Mouse (Mus musculus) T-helper 1 cell (primary cell): ENCODE measurements around the gene Cabin1.
"Not testable (repeated sequence)": the region's sequence is repeated elsewhere in the genome, so short reads cannot be mapped to it uniquely, and the experiment has no call there.

ENCODE experiments used
- in situ Hi-C: fragments of 300-600 bp; cut with MboI, MseI; formaldehyde crosslinking; loops from one replicate; pipeline ENCODE4 v1.15.1; 2025; ENCODE audit warnings: high pct_unique_total_duplicates

Cabin1 gene

DNA sequence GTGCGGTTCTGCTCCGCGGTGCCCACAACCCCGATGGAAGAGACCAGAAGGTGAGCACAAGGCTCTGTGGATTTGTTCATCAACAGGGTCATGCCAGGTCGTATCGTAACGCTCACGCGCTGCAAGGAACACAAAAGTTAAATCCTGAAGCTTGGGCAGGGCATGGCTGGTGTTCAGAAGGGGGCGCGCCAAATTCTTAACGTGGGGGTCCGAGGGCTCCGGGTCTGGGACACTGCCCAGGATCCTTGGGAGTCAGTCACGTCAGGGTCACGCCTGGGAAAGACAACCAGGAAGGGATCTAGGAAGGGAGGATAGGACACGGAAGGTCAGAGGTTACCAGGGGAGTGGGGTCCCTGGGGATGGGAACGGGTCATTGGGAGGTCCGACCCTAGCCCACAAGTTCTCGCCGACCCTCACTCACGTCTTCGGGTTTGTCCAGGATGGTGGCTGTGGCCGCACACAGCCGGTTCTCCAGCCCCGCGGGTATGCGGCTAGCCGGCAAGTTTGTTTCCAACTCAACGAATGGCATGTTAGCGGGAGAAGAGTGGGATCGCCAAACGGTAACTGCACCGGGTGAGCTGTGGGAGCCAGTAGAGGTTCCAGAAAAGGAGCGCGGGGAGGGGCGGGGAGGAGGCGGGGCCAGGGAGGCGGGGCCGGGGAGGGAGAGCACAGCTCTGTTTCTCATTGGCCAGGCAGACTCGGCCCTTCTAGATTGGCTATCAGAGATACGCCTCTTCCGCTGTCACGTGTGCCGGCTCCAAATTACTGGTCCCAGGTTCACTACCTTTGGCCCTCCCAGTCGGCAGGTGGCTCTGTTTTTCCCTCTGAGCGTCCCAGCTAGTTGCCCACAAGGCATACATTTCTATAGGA, 8.9 kb upstream of the Cabin1 start, which contains the start of gene Ddt:
TSS of gene Ddt (minus strand) at position 620 of the 870 bp plus-strand sequence.
- in situ Hi-C loops, result no loop called here

DNA sequence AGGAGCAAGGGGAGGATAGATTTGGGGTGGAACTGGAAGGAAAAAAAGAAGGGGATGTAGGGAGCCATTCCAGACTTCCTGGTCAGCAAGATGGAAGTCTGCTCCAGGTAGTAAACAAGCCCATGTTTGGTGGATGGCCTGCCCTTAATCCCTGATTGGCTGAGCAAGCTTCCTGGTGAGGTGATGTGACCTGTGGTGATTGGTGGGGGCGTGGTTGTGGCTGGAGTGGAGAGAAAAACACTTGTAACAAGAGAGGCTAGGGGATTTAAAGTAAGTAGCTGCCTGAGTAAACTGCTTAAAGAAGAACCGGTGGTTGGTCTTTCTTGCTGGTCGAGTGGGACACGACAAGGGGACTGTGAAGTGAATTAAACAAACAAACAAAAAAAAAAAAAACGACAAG, 3.6 kb upstream of the Cabin1 start:
- in situ Hi-C loops, result not testable (repeated sequence)

DNA sequence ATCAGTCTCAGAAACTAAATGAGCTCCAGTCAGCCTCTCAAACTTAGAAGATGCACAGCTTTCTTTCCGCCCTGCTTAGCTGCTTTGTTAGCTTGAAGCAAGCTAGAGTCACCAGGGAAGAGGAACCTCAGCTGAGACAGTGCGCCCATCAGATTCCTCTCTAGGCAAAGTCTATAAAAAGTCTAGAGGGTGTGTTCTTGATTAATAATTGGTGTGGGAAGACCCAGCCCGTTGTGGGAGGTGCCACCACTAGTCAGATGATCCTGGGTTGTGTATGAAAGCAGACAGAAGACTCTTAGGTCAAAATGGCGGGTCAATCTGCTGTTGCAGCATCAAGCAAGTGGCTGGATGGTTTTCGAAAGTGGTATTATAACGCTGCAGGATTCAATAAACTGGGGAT, 2.7 kb upstream of the Cabin1 start:
- in situ Hi-C loops, result no loop called here

DNA sequence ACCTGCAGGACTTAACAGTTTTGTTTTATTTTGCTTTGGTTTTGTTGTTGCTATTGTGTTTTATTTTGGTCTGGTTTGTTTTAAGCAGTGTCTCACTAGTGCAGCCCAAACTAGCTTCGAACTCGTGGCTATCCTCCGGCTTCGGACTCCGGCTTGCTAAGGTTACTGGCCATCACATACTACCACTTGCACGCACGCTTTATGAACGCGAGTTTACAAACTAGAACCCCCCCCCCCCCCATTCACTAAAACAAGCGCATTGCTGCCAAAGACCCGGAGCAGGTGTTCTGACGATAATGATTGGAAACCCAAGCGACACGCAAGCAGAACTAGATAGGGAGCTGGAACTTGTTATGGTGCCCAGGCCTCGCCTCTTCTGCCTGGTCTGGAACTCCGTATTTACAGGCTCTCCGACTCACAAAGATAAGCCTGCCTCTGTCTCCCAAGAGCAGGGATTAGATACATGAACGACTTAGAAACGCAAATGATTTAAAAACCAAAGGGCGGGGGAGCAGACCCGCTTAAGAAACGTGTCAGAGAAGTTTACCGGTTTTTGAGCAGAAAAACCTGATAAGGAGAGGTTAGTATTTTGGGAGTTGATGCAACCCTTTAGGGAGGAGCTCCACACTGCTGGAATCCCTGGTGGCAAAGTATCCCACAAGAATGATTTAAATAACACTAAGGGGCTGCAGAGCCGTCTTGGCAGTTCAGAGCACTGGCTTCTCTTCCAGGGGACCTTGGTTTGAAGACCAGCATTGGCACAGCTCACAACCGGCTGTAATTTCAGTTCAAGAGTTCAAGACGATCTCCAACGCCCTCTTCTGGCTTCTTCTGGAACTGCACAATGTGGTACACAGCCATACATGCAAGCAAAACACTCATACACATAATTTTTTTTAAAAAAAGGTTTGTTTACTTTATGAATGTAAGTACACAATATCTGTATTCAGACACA, 655 bp upstream of the Cabin1 start:
- in situ Hi-C loops, result no loop called here

DNA sequence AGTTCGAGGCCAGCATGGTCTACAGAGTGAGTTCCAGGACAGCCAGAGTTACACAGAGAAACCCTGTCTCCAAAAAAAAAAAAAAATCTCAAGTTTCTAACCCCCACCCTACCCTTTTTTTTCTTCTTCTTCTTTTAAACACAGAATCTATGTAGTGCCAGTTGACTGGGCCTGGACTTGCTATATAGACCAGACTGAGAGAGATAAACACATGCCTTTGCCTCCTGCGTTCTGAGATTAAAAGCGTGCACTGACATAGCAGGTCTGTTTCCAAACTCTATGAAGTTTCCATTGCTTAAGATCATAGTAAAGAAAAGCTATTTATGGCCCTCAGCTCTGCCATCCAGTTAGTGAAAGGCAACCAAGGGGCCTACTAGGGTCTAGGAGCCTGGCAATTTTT, 1.7 kb downstream of the Cabin1 start:
- in situ Hi-C loops, result no loop called here

DNA sequence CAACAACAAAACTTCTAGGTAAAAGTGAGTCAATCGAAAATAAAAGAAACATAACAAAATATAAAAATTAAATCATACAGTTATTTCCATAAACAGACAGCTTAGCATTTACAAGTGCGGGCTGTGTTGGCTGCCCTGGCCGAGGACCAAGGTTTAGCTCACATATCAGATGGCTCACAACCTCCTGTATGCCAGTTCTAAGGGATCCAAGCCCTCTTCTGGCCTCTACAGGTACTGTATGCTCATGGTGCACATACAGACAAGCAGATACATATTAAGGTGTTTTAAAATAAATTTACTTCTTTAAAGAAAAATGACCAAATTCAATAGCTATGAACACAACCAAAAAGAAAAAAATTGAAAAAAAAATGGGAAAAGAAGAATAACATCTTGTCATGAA, 3.8 kb downstream of the Cabin1 start:
- in situ Hi-C loops, result no loop called here

DNA sequence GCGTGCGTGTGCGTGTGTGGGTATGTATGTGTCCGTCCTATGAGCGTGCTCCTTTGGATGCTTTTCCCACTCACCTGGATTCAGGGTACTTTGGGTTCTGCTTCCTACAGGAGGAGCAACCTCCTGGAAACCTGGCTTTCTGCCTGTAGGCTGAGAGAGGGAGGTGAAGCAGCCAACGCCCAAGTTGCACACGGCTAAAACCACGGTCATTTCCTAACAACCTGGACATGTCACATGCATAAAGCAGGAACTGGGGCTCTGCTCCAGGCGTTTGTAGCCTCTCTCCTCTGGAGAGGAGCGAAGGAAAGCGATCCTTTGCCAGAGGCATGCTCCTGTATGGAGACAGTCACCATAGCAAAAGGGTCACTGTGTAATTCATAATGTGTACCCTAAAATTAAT, 7.4 kb downstream of the Cabin1 start:
- in situ Hi-C loops, result loop anchor here (5.0 kb wide), 1 partner anchor 71 kb away; no protein-coding TSS in a partner anchor

DNA sequence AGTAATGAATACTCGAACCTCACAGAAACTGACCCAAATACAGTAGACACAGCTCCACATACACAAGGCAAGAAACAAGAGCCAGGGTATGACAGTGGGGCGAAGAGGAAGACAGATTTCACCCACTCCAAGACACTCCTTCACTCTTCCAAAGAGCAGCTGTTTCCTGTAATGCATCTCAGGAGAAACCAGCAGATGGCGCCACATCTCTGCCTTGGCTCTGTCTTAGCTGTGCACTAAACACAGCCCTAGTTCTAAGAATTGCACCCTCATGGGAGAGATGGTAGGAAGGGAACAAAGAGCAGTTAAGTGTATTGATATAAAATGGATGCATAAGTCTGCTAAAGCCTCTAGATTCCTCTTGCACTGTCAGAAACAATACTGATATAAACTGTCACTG, 20.1 kb downstream of the Cabin1 start:
- in situ Hi-C loops, result loop anchor here (5.0 kb wide), 1 partner anchor 113 kb away; no protein-coding TSS in a partner anchor

DNA sequence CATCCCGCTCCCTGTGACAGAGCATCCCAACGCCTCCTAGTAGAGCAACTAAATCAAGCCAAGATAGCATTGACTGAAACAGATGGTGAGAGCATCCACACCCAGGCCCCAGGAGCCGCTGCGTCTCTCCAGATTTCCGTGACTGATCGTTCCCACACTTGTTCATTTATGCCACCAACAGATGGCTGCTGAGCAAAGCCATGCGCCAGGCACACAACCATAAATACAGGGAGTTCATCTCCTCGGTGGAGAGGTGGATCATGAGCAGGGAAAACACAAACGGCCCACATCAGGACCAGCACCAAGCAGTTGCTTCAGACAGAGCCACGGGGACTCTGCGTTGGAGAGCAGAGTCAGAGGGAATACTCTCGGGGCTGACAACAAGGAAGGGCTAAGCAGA, 20.8 kb downstream of the Cabin1 start:
- in situ Hi-C loops, result loop anchor here (5.0 kb wide), 1 partner anchor 114 kb away; no protein-coding TSS in a partner anchor

DNA sequence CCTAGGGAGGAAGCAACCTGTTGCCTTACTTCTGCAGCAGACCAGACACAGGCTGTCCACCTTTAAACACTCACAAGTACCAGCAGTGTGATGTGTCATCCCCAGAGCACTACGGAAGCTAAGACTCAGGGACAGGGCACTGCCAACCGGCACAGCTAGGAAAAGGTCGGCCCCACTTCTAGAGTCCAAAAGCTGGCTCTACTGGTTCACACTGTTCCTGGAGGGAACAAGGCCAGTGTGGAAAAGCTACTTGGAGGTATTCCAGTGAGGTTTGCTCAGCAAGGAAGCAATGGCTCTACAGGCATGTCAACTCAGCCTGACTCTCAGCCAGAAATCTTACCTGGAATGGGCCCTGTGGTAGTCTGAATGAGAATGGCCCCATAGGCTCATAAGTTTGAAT, 23.3 kb downstream of the Cabin1 start:
- in situ Hi-C loops, result loop anchor here (5.0 kb wide), 1 partner anchor 116 kb away; no protein-coding TSS in a partner anchor

DNA sequence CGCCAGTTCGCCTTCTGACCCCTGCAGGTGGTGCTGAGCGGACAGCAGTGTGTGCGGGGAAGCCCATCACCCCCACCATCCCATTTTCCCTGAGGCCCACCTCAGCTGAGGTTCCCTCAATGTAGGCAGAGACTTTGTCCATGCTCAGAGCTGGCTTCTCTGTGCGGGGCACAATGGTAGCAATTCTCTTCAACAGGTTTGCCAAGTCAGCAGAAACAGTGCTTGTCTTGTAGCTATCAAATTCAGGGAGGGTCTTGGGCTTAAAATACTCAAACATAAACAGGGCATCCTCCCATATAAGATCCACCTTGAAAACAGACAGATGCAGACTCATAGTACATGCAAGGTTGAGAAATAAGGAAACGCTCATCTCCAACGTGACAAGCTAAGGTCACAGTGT, 38.7 kb downstream of the Cabin1 start:
- in situ Hi-C loops, result loop anchor here (10.0 kb wide), 1 partner anchor 1569 kb away; no protein-coding TSS in a partner anchor

DNA sequence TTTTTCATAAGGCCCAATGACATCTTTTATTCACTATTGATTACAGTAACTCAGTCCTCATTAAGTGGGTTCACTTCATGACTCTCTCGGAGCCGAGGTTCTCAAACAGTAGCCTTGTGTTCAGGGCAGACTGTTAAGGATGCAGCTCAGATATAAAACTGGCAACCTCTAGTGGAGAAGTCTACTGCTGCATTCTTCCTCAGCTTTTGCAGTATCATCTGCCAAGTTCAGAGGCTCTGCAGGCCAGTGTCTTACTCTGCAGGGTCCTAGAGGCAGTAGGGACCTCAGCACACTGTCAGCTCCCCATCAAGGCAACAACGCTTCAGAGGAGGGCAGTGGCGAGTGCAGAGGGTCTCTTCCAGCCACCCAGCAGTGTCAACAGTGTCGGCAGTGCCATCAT, 43.9 kb downstream of the Cabin1 start:
- in situ Hi-C loops, result loop anchor here (10.0 kb wide), 1 partner anchor 1575 kb away; no protein-coding TSS in a partner anchor

DNA sequence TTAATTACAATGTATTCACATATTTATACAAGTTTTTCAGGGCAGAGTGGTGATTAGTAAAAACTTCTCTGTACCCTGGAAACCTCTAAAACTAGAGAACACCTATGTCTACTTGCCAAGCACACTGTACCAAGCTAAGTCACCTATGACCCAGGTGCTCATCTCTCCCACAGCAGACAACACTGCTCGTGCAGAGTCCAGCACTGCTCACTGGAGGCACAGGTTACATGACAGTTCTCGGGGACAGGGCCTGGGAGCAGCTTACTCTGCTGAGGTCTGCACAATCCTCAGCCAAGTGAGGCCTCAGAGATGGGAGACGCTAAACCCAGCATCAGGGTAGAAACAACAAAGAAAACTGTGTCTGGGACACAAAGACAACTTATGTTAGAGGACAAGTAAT, 49.3 kb downstream of the Cabin1 start:
- in situ Hi-C loops, result no loop called here

DNA sequence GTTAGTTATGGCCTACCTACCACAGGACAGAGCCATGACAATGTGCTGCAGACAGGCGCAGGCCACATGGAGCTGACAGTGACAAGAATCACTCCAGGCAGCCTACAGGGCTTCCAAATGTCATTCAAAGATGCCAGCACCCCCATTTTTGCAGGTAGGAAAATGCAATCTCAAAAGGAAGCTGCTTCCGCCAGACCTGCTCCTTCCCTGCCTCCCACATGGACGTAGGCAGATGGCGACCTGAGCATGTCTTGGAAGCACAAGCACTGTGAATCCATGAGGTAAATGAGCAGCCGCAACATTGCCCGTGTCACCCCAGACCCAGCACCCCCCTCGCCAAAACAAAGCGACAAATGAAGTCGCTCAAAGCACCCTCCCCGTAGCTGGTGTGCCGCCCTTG, 51.1 kb downstream of the Cabin1 start:
- in situ Hi-C loops, result no loop called here

DNA sequence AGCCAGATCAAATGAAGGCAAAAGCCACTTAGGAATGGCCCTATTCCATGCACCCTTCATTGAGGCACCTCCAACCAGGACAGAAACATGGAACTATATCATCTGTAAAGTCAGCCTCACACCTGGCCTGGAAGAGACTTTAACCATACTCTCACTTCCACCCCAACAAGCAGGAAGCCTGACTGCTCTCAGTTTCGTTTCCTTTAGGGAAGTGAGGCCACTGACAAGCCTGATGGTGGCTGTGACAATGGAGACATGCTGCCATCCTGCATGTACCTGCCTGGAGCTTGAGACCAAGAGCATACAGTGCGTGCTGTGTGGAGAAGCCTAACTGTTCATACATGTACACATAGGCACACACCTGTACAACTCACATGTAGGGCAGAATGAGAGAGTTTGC, 53.9 kb downstream of the Cabin1 start:
- in situ Hi-C loops, result no loop called here

DNA sequence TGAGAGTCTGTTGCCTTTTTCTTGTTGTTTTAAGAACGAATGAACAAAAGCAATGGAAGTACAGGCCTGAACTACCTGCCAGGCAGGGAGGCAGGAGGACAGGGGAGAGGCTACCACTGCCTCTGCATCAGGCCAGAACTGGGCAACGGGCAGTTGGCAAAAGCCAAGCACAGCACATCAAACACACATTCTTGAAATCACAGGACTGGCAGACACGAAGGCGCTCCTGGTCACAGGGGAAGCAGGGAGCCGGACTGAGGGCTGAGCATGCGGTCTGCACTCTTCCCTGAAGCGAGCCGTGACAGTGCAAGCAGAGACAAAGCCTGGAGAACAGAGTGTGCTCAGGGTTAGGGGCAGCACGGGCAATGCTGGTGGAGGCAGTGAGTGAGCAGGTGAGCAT, 54.9 kb downstream of the Cabin1 start:
- in situ Hi-C loops, result no loop called here

DNA sequence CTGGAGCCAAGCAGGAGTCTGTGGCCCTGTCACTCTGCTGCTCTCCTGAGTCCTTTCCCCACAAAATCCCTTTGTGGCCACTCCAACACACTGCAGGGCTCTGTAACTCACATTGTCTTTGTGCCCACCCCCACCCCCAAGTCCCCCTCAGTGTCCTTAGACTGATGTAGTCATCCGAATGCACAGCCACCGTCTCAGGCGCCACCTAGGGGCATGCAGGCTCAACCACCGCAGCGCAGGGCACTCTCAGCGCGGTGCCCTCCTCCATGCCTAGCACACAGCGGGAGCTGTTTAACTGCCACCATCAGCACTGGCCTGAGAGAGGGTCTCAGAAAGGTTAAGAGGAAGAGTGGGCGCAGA, 55.5 kb downstream of the Cabin1 start:
- in situ Hi-C loops, result no loop called here

DNA sequence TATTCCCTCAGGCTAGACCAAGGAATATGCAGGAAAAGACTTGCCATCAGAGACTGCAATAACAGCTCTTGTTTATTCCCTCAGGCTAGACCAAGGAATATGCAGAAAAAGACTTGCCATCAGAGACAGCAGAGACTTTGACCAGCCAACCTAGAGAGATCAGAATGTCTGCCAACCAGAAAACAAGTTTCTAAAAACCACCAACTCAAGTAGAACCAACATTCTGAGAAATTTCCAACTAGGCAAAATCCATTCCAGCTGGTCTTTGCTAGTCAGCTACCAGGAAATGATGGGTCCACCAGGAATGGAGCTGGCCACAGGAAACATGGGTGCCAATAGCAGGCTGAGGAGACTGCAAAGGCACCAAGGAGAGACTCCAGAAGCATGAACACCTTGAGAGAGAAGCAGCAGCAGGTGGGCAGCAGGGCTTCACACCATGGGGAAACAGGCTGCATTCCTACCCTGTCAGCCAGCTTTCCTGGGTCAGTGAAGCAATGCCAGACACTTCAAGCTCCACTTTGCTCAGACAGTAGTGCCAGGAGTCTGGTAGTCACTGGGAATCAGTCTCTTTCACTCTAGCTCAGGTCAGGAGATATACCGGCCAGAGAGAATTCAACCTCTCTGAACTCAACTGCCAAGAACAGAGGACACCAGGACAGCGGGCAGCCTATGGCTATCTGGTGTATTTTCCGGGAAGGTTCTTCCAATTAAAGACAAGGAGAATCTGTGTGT, 56.1 kb downstream of the Cabin1 start:
- in situ Hi-C loops, result no loop called here

DNA sequence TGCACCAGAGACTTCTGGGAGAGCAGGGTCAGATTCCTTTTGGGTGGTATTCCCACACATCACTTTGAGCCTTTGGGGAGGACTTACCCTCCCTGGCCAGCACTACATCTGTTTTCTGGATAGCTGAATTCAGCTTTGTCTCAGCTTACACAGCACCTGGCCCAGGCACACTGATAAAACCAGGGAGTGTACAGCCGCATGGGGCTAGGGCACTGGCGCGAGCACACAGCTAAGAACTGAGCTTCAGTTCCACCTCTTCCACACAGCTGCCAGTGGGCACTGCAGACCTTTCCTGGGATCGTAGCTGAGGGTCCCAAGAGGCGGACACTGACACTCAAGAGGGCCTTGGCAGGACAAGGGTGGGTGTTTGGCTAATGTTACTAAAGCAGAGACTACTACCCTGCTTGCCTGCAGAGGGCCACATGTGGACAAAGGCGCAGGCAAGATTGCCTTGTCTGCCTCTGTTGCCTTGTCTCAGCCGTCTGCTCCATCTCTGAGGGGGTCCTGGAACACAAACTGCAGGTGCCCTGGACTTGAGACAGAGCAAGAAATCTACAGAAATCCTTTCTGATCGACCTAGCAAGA, 57.4 kb downstream of the Cabin1 start:
- in situ Hi-C loops, result no loop called here

DNA sequence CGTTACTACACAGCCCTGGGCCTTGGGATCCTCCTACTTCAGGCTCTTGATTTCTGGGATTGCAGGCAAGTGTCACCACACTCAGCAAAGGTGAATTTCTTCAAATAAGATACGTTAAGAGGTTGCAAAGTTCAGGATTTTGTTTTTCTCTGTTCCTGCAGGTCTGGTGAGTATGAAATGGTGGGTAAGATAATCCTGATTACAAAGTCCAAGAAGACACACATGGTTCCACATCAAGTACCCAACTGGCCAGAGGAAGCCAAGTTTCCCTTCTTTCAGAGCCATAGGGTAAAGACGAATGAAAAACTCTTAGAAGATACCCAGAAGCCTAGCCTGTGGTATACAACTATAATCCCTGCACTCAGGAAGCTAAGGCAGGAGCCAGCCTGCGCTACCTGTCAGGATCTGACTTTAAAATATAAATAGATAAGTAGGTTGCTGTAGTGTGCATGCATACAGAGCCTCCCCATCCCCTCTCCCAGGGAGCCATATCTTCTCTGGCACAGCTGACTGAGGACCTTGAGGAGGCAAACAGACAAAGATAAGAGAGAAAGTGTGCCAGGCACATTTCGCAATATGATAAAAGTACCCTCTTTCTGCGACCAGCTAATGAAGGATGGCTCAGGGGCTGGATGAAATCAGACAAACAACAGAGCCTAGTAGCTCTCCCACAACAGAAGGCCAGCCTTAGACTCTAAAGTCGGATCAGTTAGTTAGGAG, 58.3 kb downstream of the Cabin1 start:
- in situ Hi-C loops, result no loop called here
